Mouse (Mus musculus) bone marrow, adult 2 months (tissue): ENCODE data around the gene Arhgap30. TPM values are rescaled to one million over a fixed set of nuclear protein-coding genes. Genes with fewer than 3 reads are reported as not detected.

ENCODE experiments used
- H3K27ac ChIP-seq: fragments of 200-500 bp; 2 replicates; pipeline ENCODE4 v1.5.1; 2012; ENCODE audit warnings: low read depth, mild to moderate bottlenecking, control low read depth, inconsistent platforms, low read length; ENCODE audit not compliant: control insufficient read depth, poor library complexity, insufficient read depth
- H3K4me1 ChIP-seq: fragments of 200-500 bp; 2 replicates; pipeline ENCODE4 v1.6.1; 2011; ENCODE audit warnings: low read length; ENCODE audit not compliant: control insufficient read depth, insufficient read depth
- H3K4me3 ChIP-seq: fragments of 200-500 bp; replicated peaks from 2 replicates; pipeline ENCODE3; 2011; ENCODE audit warnings: mild to moderate bottlenecking, low read depth, low read length, control low read depth; ENCODE audit not compliant: control insufficient read depth
- CTCF ChIP-seq: fragments of 200-500 bp; IDR thresholded peaks from 2 replicates; pipeline ENCODE4 v1.5.1; 2011; ENCODE audit warnings: low read length, control low read depth; ENCODE audit not compliant: control insufficient read depth, insufficient read depth
- POLR2A ChIP-seq: fragments of 200-500 bp; IDR thresholded peaks from 2 replicates; pipeline ENCODE4 v1.6.1; 2011; ENCODE audit warnings: low read depth, mild to moderate bottlenecking, control low read depth, low read length, borderline replicate concordance; ENCODE audit not compliant: control insufficient read depth
- WGBS: fragments of 180-500 bp; shearing (Covaris S2); methylation state at CpG from one replicate; pipeline ENCODE4 v1.1.7; 2018; 5-methylcytosine and 5-hydroxymethylcytosine counted together
- polyA plus RNA-seq: library from polyadenylated mRNA; stranded (reverse); fragments of >200 nt; gene quantifications from 2 replicates; pipeline ENCODE4 v1.2.4, GENCODE M21; 2011; ENCODE audit warnings: low replicate concordance; ENCODE audit not compliant: missing spikeins, insufficient read depth, insufficient read length

Gene Arhgap30
- polyA plus RNA-seq, 1 experiment = 72.9 TPM

GRCm38 (mm10) chr1:171441466-171442412 lies 53.0 kb downstream of the Arhgap30 start:
- Histone ChIP-seq H3K27ac (peak overlapping the region; percentile 38; the same call in 1 of the 2 replicates), H3K4me3 (peak overlapping the region; percentile 41), H3K4me1 (peaks cover 3% of the 10 kb centered on the region)
- no peak for TF ChIP-seq CTCF
- TF ChIP-seq POLR2A = no peak
- WGBS = 5% methylated on average over 7 of the region's 7 CpGs

GRCm38 (mm10) chr1:171442413-171442760 lies 53.6 kb downstream of the Arhgap30 start:
- Histone ChIP-seq H3K4me1 (peaks cover 3% of the 10 kb centered on the region), H3K4me3 (peak overlapping the region; percentile 41), H3K27ac (no peak overlapping the region)
- WGBS = 13% methylated on average over 8 of the region's 8 CpGs
- TF ChIP-seq CTCF (no peak), POLR2A (no peak)

GRCm38 (mm10) chr1:171445050-171445449 lies 56.3 kb downstream of the Arhgap30 start:
- TF ChIP-seq CTCF (no peak), POLR2A (no peak)
- 81% methylated on average over 5 of the region's 5 CpGs for WGBS
- Histone ChIP-seq H3K4me3 (no peak overlapping the region), H3K4me1 (peaks cover 3% of the 10 kb centered on the region), H3K27ac (no peak overlapping the region)

GRCm38 (mm10) chr1:171446854-171447253 lies 58.1 kb downstream of the Arhgap30 start:
- TF ChIP-seq POLR2A (no peak), CTCF (no peak)
- 41% methylated on average over 7 of the region's 7 CpGs for WGBS
- no peak overlapping the region for H3K27ac ChIP-seq
- no peak overlapping the region for H3K4me3 ChIP-seq
- H3K4me1 ChIP-seq = no peaks in the 10 kb centered on the region; the same call in 1 of the 2 replicates

- no peak overlapping the region for H3K27ac ChIP-seq
These were observed 58.9 kb downstream of the Arhgap30 start for GRCm38 (mm10) chr1:171447692-171448091.

GRCm38 (mm10) chr1:171450062-171450461 lies 61.3 kb downstream of the Arhgap30 start:
- no peak for TF ChIP-seq POLR2A
- TF ChIP-seq CTCF = no peak
- 81% methylated on average over 11 of the region's 11 CpGs for WGBS

More at GRCm38 (mm10) chr1:171447692-171448091, 58.9 kb downstream of the Arhgap30 start:
- TF ChIP-seq POLR2A (no peak), CTCF (no peak)
- WGBS = 13% methylated on average over 10 of the region's 10 CpGs
- Histone ChIP-seq H3K4me3 (no peak overlapping the region), H3K4me1 (no peaks in the 10 kb centered on the region; the same call in 1 of the 2 replicates)

GRCm38 (mm10) chr1:171451001-171451400 lies 62.2 kb downstream of the Arhgap30 start:
- no peak overlapping the region for H3K4me3 ChIP-seq
- no peak overlapping the region for H3K27ac ChIP-seq
- TF ChIP-seq CTCF = no peak
- no peak for TF ChIP-seq POLR2A
- no peaks in the 10 kb centered on the region for H3K4me1 ChIP-seq
- WGBS = 59% methylated on average over 10 of the region's 10 CpGs

More at GRCm38 (mm10) chr1:171450062-171450461, 61.3 kb downstream of the Arhgap30 start:
- Histone ChIP-seq H3K4me3 (no peak overlapping the region), H3K27ac (no peak overlapping the region), H3K4me1 (no peaks in the 10 kb centered on the region)

- WGBS = 56% methylated on average over 5 of the region's 5 CpGs
- Histone ChIP-seq H3K4me1 (no peaks in the 10 kb centered on the region), H3K4me3 (no peak overlapping the region), H3K27ac (no peak overlapping the region)
- TF ChIP-seq CTCF = no peak
- no peak for TF ChIP-seq POLR2A
These were observed 63.8 kb downstream of the Arhgap30 start for GRCm38 (mm10) chr1:171452522-171452921.

- Histone ChIP-seq H3K4me3 (no peak overlapping the region), H3K27ac (peak overlapping the region; percentile 11; the same call in 1 of the 2 replicates), H3K4me1 (no peaks in the 10 kb centered on the region)
- WGBS = 48% methylated on average over 5 of the region's 5 CpGs
- no peak for TF ChIP-seq POLR2A
- no peak for TF ChIP-seq CTCF
These were observed 64.2 kb downstream of the Arhgap30 start for GRCm38 (mm10) chr1:171452923-171453322.
